Mouse (Mus musculus) limb, embryonic 12.5 days (tissue): ENCODE data around the gene Prkci. TPM values are rescaled to one million over a fixed set of nuclear protein-coding genes. Genes with fewer than 3 reads are reported as not detected.

Source experiments
- ATAC-seq: fragments of 200-750 bp; cut with Nextera tagmentation; 2 replicates; pipeline ENCODE4 v1.8.0; 2017; ENCODE audit warnings: low read depth, moderate TSS enrichment; ENCODE audit not compliant: insufficient number of reproducible peaks, insufficient read depth, low FRiP score, low TSS enrichment
- H3K27ac ChIP-seq: fragments of 300-500 bp; sonication (generic); 2 replicates; pipeline ENCODE4 v1.5.1; 2016; ENCODE audit warnings: mild to moderate bottlenecking, moderate library complexity
- H3K27me3 ChIP-seq: fragments of 300-500 bp; sonication (generic); 2 replicates; pipeline ENCODE4 v1.6.1; 2016; ENCODE audit warnings: mild to moderate bottlenecking, moderate library complexity
- H3K36me3 ChIP-seq: fragments of 300-500 bp; sonication (generic); 2 replicates; pipeline ENCODE4 v1.6.1; 2016; ENCODE audit warnings: mild to moderate bottlenecking, moderate library complexity
- H3K4me1 ChIP-seq: fragments of 300-500 bp; sonication (generic); replicated peaks from 2 replicates; pipeline ENCODE4 v1.6.1; 2016
- H3K4me2 ChIP-seq: fragments of 300-500 bp; sonication (generic); 2 replicates; pipeline ENCODE4 v1.6.1; 2016; ENCODE audit warnings: mild to moderate bottlenecking, moderate library complexity
- H3K4me3 ChIP-seq: fragments of 300-500 bp; sonication (generic); replicated peaks from 2 replicates; pipeline ENCODE4 v1.5.1; 2016; ENCODE audit warnings: mild to moderate bottlenecking
- H3K9ac ChIP-seq: fragments of 300-500 bp; sonication (generic); replicated peaks from 2 replicates; pipeline ENCODE4 v1.6.1; 2016; ENCODE audit warnings: mild to moderate bottlenecking, moderate library complexity
- H3K9me3 ChIP-seq: fragments of 300-500 bp; sonication (generic); 2 replicates; pipeline ENCODE4 v1.6.1; 2016; ENCODE audit warnings: mild to moderate bottlenecking, moderate library complexity
- WGBS: fragments of 180-500 bp; shearing (Covaris S2); methylation state at CpG from one replicate; pipeline ENCODE4 v1.1.7; 2016; 5-methylcytosine and 5-hydroxymethylcytosine counted together
- polyA plus RNA-seq: library from polyadenylated mRNA; unstranded; fragments of >200 nt; fragmentation: Nextera tagmentation; extraction: Ambion mirVana; gene quantifications from 2 replicates; pipeline ENCODE4 v1.2.1, GENCODE M21; 2016

Gene Prkci
- polyA plus RNA-seq, 1 experiment from 2014 or later: 44.9 TPM

DNA sequence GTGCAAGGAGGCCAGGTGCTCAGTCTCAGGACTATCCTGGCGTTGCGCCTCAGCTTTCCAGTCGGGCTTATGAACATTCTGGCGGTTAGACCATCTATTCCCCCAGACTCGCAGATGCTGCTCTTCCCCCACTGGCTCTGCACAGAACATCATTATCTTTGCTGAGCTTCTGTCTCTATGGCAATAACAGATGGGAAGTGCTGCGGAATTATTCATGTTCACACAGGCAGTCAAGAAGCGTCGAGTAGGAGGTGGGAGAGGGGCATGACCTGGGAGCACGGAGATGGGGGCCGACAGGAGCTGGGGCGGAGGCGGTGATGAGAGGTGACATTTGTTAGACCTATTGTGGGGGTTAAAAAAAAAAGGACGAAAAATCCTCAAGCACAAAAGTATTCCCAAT is 97.6 kb downstream of the Prkci start:
- ATAC-seq: no peak
- Histone ChIP-seq H3K27me3 (no peaks in the 10 kb centered on the region), H3K9ac (0 out of 2 replicates have a peak overlapping the region, but pooled peaks have one; percentile 34), H3K9me3 (no peaks in the 10 kb centered on the region), H3K4me2 (peak overlapping the region; percentile 74), H3K4me1 (peaks cover 26% of the 10 kb centered on the region), H3K27ac (peak overlapping the region; percentile 99), H3K36me3 (peaks cover 11% of the 10 kb centered on the region), H3K4me3 (peak overlapping the region; percentile 95)
- WGBS: 2% methylated on average over 13 of the region's 13 CpGs

DNA sequence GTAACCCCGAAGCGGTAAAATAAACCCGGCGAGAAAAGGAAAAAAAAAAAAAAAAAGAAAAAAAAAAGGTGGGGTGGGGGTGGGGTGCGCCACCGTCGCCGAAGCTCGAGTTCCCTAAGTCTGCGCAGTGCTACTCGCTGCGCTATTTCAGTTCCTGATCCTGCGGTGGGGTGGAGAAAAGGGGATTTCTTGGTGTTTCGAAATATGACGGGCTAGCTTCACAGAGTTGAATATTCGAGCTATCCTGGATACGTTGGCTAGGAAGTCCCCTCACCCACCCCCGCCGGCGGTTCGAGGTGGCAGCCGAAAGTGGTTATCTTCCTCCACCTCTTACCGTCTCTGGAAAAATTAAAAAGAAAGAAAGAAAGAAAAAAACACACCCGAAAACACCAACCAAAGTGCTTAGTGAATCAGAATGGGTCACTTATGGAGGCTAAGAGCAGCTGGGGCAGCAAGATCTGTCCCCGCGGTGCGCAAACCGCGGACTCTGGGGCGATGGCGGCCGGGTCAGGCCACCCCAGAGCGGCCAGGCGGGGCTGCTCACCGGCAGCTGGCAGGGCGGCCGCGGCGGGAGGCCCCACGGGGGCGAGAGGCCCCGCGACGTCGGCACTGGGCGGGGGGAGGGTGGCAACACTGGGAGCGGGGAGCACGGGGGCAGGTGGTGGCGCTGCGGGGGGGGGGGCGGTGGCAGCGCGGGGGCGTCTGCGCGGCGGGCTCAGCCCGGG is 98.2 kb downstream of the Prkci start:
- Histone ChIP-seq H3K4me1 (peaks cover 29% of the 10 kb centered on the region), H3K4me3 (peak overlapping the region; percentile 95), H3K36me3 (peaks cover 15% of the 10 kb centered on the region), H3K27ac (peak overlapping the region; percentile 99), H3K9me3 (no peaks in the 10 kb centered on the region), H3K27me3 (no peaks in the 10 kb centered on the region), H3K9ac (peak overlapping the region; percentile 94), H3K4me2 (peak overlapping the region; percentile 74)
- WGBS: under 1% methylated on average over 40 of the region's 58 CpGs
- ATAC-seq: peak; percentile 37

- Histone ChIP-seq H3K36me3 (peaks cover 15% of the 10 kb centered on the region), H3K4me2 (peak within 1 kb of the TSS; percentile 74), H3K9me3 (no peaks in the 10 kb centered on the region), H3K4me3 (peak within 1 kb of the TSS; percentile 95), H3K4me1 (peaks cover 31% of the 10 kb centered on the region), H3K27ac (peak within 1 kb of the TSS; percentile 99), H3K27me3 (no peaks in the 10 kb centered on the region), H3K9ac (peak within 1 kb of the TSS; percentile 94)
- ATAC-seq: peak; percentile 95
- under 1% methylated on average over 53 of the region's 109 CpGs for WGBS
These were observed 99.1 kb downstream of the Prkci start, which contains the start of gene Skil for GRCm38 (mm10) chr3:31094531-31095178. Gene Skil, plus strand, starts transcription at chr3:31095058.

- no peaks in the 10 kb centered on the region for H3K27me3 ChIP-seq
- H3K9me3 ChIP-seq: no peaks in the 10 kb centered on the region
- peak overlapping the region; percentile 99 for H3K27ac ChIP-seq
- H3K4me3 ChIP-seq: peak overlapping the region; percentile 95
- peaks cover 15% of the 10 kb centered on the region for H3K36me3 ChIP-seq
- H3K4me1 ChIP-seq: peaks cover 36% of the 10 kb centered on the region
- H3K4me2 ChIP-seq: peak overlapping the region; percentile 74
- 0 out of 2 replicates have a peak, but pooled peaks have one; percentile 16 for ATAC-seq
- under 1% methylated on average over 39 of the region's 39 CpGs for WGBS
- H3K9ac ChIP-seq: peak overlapping the region; percentile 94
These were observed 99.6 kb downstream of the Prkci start for GRCm38 (mm10) chr3:31095179-31095490.

- peak overlapping the region; percentile 94 for H3K9ac ChIP-seq
- no peaks in the 10 kb centered on the region for H3K27me3 ChIP-seq
- H3K27ac ChIP-seq: peak overlapping the region; percentile 99
- peaks cover 38% of the 10 kb centered on the region for H3K4me1 ChIP-seq
- under 1% methylated on average over 33 of the region's 33 CpGs for WGBS
- H3K36me3 ChIP-seq: peaks cover 15% of the 10 kb centered on the region
- peak; percentile 0; the same call in 1 of the 2 replicates for ATAC-seq
- H3K9me3 ChIP-seq: no peaks in the 10 kb centered on the region
- peak overlapping the region; percentile 95 for H3K4me3 ChIP-seq
- peak overlapping the region; percentile 74 for H3K4me2 ChIP-seq
These were observed 100.1 kb downstream of the Prkci start for GRCm38 (mm10) chr3:31095491-31096154.

- H3K9me3 ChIP-seq: no peaks in the 10 kb centered on the region
- H3K4me1 ChIP-seq: peaks cover 45% of the 10 kb centered on the region
- no peaks in the 10 kb centered on the region for H3K27me3 ChIP-seq
- peak overlapping the region; percentile 99 for H3K27ac ChIP-seq
- peaks cover 16% of the 10 kb centered on the region for H3K36me3 ChIP-seq
- peak overlapping the region; percentile 95 for H3K4me3 ChIP-seq
- peak overlapping the region; percentile 74 for H3K4me2 ChIP-seq
- H3K9ac ChIP-seq: peak overlapping the region; percentile 94
- 40% methylated on average over 10 of the region's 10 CpGs for WGBS
- ATAC-seq: no peak
These were observed 100.9 kb downstream of the Prkci start for GRCm38 (mm10) chr3:31096155-31097101.

- 0 out of 2 replicates have a peak overlapping the region, but pooled peaks have one; percentile 13 for H3K4me3 ChIP-seq
- ATAC-seq: no peak
- H3K9me3 ChIP-seq: no peaks in the 10 kb centered on the region
- peak overlapping the region; percentile 40 for H3K4me2 ChIP-seq
- H3K4me1 ChIP-seq: peaks cover 50% of the 10 kb centered on the region
- peaks cover 18% of the 10 kb centered on the region for H3K36me3 ChIP-seq
- 84% methylated on average over 13 of the region's 13 CpGs for WGBS
- no peaks in the 10 kb centered on the region for H3K27me3 ChIP-seq
- no peak overlapping the region for H3K9ac ChIP-seq
- no peak overlapping the region for H3K27ac ChIP-seq
These were observed 101.7 kb downstream of the Prkci start for GRCm38 (mm10) chr3:31097102-31097720.

DNA sequence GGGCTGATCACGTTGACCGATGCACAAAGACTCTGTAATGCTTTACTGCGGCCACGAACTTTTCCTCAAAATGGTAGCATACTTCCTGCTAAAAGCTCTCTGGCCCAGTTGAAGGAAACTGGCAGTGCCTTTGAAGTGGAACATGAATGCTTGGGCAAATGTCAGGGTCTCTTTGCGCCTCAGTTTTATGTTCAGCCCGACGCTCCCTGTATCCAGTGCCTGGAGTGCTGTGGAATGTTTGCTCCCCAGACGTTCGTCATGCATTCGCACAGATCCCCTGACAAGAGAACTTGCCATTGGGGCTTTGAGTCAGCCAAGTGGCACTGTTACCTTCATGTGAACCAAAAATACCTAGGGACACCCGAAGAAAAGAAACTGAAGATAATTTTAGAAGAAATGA is 102.4 kb downstream of the Prkci start:
- H3K4me3 ChIP-seq: peak overlapping the region; percentile 13; the same call in 1 of the 2 replicates
- H3K27me3 ChIP-seq: no peaks in the 10 kb centered on the region
- 57% methylated on average over 11 of the region's 11 CpGs for WGBS
- H3K36me3 ChIP-seq: peaks cover 18% of the 10 kb centered on the region
- ATAC-seq: no peak
- no peaks in the 10 kb centered on the region for H3K9me3 ChIP-seq
- peak overlapping the region; percentile 40 for H3K4me2 ChIP-seq
- peaks cover 49% of the 10 kb centered on the region for H3K4me1 ChIP-seq
- H3K27ac ChIP-seq: no peak overlapping the region
- H3K9ac ChIP-seq: no peak overlapping the region

DNA sequence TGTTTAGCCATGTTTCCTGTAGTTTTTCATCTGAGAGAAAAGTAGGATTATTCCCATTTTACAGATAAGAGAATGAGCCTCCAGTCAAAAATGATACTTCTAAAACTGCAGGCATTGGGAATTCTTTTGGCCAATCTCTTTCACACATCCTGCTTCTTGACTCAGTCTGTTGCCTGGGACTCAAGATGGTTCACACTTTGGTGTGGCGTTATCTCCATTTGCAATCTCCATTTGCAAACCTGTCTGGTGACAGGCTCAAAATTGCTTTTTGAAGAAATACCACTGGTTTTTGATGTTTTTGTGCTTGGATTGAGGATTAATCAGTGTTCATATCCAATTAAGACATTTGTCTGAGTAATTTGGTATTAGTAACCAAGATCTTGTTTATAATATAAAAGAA is 103.0 kb downstream of the Prkci start:
- H3K4me3 ChIP-seq: no peak overlapping the region

GRCm38 (mm10) chr3:31100026-31100425 is 104.5 kb downstream of the Prkci start:
- no peak overlapping the region for H3K9ac ChIP-seq
- H3K4me1 ChIP-seq: peaks cover 55% of the 10 kb centered on the region
- H3K4me3 ChIP-seq: peak overlapping the region; percentile 27
- no peak overlapping the region for H3K27ac ChIP-seq
- peak overlapping the region; percentile 49 for H3K4me2 ChIP-seq
- H3K9me3 ChIP-seq: no peaks in the 10 kb centered on the region
- H3K27me3 ChIP-seq: no peaks in the 10 kb centered on the region
- ATAC-seq: no peak
- peaks cover 18% of the 10 kb centered on the region for H3K36me3 ChIP-seq
- 77% methylated on average over 5 of the region's 5 CpGs for WGBS

More for the DNA sequence above, 103.0 kb downstream of the Prkci start:
- peaks cover 48% of the 10 kb centered on the region for H3K4me1 ChIP-seq
- H3K9me3 ChIP-seq: no peaks in the 10 kb centered on the region
- no peak overlapping the region for H3K27ac ChIP-seq
- H3K36me3 ChIP-seq: peaks cover 18% of the 10 kb centered on the region
- no peaks in the 10 kb centered on the region for H3K27me3 ChIP-seq
- no peak for ATAC-seq
- 85% methylated on average over 1 of the region's 1 CpGs for WGBS
- peak overlapping the region; percentile 40 for H3K4me2 ChIP-seq
- no peak overlapping the region for H3K9ac ChIP-seq
